Mouse (Mus musculus): ENCODE results near the gene Zfp641. TPM values are rescaled to one million over a fixed set of nuclear protein-coding genes. Genes with fewer than 3 reads are reported as not detected.

Gene Zfp641
- polyA plus RNA-seq, 1 experiment from 2014 or later: 2.9 TPM

Other genes starting within 250 kb of the Zfp641 start
- gene Pfkm, start 203.6 kb downstream of the Zfp641 start, polyA plus RNA-seq (2016; fragmentation: Nextera tagmentation; extraction: Ambion mirVana): 52.1 and 54.8 TPM in 2 replicates
- 41.4 and 41.6 TPM in 2 replicates for gene Senp1, start 202.4 kb downstream of the Zfp641 start, polyA plus RNA-seq (2016; fragmentation: Nextera tagmentation; extraction: Ambion mirVana)
- gene Asb8, start 130.5 kb downstream of the Zfp641 start, polyA plus RNA-seq (2016; fragmentation: Nextera tagmentation; extraction: Ambion mirVana): 42.5 and 45.0 TPM in 2 replicates
- gene Ccdc184, start 129.0 kb downstream of the Zfp641 start, polyA plus RNA-seq (2016; fragmentation: Nextera tagmentation; extraction: Ambion mirVana): 23.3 and 23.4 TPM in 2 replicates
- gene Olfr288, start 100.6 kb downstream of the Zfp641 start, polyA plus RNA-seq (2016; fragmentation: Nextera tagmentation; extraction: Ambion mirVana): not detected in 2 replicates
- gene Gm44579, start 75.2 kb downstream of the Zfp641 start, polyA plus RNA-seq (2016; fragmentation: Nextera tagmentation; extraction: Ambion mirVana): not detected in 2 replicates
- gene Olfr287, start 75.1 kb downstream of the Zfp641 start, polyA plus RNA-seq (2016; fragmentation: Nextera tagmentation; extraction: Ambion mirVana): not detected in 2 replicates
- not detected in 2 replicates for gene Olfr286, start 61.7 kb downstream of the Zfp641 start, polyA plus RNA-seq (2016; fragmentation: Nextera tagmentation; extraction: Ambion mirVana)
- not detected in 2 replicates for gene H1fnt, start 38.9 kb downstream of the Zfp641 start, polyA plus RNA-seq (2016; fragmentation: Nextera tagmentation; extraction: Ambion mirVana)
- not detected in 2 replicates for gene Olfr285, start 21.2 kb upstream of the Zfp641 start, polyA plus RNA-seq (2016; fragmentation: Nextera tagmentation; extraction: Ambion mirVana)
- not detected in 2 replicates for gene Olfr284, start 44.8 kb upstream of the Zfp641 start, polyA plus RNA-seq (2016; fragmentation: Nextera tagmentation; extraction: Ambion mirVana)
- not detected in 2 replicates for gene Olfr283, start 84.8 kb upstream of the Zfp641 start, polyA plus RNA-seq (2016; fragmentation: Nextera tagmentation; extraction: Ambion mirVana)
- not detected in 2 replicates for gene Olfr282, start 135.1 kb upstream of the Zfp641 start, polyA plus RNA-seq (2016; fragmentation: Nextera tagmentation; extraction: Ambion mirVana)
- not detected in 2 replicates for gene Olfr281, start 156.4 kb upstream of the Zfp641 start, polyA plus RNA-seq (2016; fragmentation: Nextera tagmentation; extraction: Ambion mirVana)
- gene OR5BS1P, start 173.7 kb upstream of the Zfp641 start, polyA plus RNA-seq (2016; fragmentation: Nextera tagmentation; extraction: Ambion mirVana): not detected in 2 replicates
- not detected in 2 replicates for gene Lalba, start 186.6 kb upstream of the Zfp641 start, polyA plus RNA-seq (2016; fragmentation: Nextera tagmentation; extraction: Ambion mirVana)
- gene Olfr279, start 196.2 kb upstream of the Zfp641 start, polyA plus RNA-seq (2016; fragmentation: Nextera tagmentation; extraction: Ambion mirVana): not detected in 2 replicates
- 171 and 175 TPM in 2 replicates for gene Kansl2, start 238.1 kb upstream of the Zfp641 start, polyA plus RNA-seq (2016; fragmentation: Nextera tagmentation; extraction: Ambion mirVana)

Measured in midbrain, embryonic 12.5 days (tissue).